Mouse (Mus musculus): Measurements from ENCODE around the gene Hibadh. TPM values are rescaled to one million over a fixed set of nuclear protein-coding genes. Genes with fewer than 3 reads are reported as not detected.
A peak's percentile ranks its signal among the peaks of the same experiment; 100 is the strongest.

The Hibadh gene
- polyA plus RNA-seq, 1 experiment from 2014 or later, result 82.7 TPM

- no peak overlapping the region for H3K9ac ChIP-seq (ENCODE audit: low read depth, low read length)
- H3K27ac ChIP-seq (ENCODE audit: low read depth, low read length), result no peak overlapping the region
- ATAC-seq, result no peak
- WGBS, result 20% methylated on average over 7 of the region's 7 CpGs
- no peaks in the 10 kb centered on the region for H3K36me3 ChIP-seq (ENCODE audit: control insufficient read depth, insufficient read depth, low read length)
- H3K9me3 ChIP-seq (ENCODE audit: control insufficient read depth, low read length), result no peaks in the 10 kb centered on the region
- peaks cover 3% of the 10 kb centered on the region; the same call in 1 of the 2 replicates for H3K4me1 ChIP-seq (ENCODE audit: control insufficient read depth, insufficient read depth, low read depth, low read length)
- no peaks in the 10 kb centered on the region for H3K27me3 ChIP-seq (replicated peaks; ENCODE audit: control insufficient read depth, insufficient read depth, low read length)
- no peak overlapping the region for H3K4me3 ChIP-seq (ENCODE audit: low read length)
- H3K4me2 ChIP-seq (ENCODE audit: low read length), result no peak overlapping the region
These were observed 2.0 kb upstream of the Hibadh start for GRCm38 (mm10) chr6:52642152-52642551.

DNA sequence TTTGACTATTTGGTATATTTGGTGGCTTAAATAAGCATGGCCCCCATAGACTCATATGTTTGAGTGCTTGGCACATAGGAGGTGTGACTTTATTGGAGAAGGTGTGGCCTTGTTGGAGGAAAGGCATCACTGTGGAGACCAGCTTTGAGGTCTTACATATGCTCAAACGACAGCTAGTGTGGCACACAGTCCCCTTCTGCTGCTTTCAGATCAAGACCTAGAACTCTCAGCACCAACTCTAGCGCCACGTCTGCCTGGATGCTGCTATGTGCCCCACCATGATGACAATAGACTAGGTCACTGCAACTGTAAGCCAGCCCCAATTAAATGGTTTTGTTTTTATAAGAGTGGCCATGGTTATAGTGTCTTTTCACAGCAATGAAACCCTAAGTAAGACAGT, 887 bp upstream of the Hibadh start:
- Histone ChIP-seq H3K9ac (ENCODE audit: low read depth, low read length) (no peak overlapping the region), H3K27me3 (replicated peaks; ENCODE audit: control insufficient read depth, insufficient read depth, low read length) (no peaks in the 10 kb centered on the region), H3K4me2 (ENCODE audit: low read length) (no peak overlapping the region), H3K4me1 (ENCODE audit: control insufficient read depth, insufficient read depth, low read depth, low read length) (peaks cover 3% of the 10 kb centered on the region; the same call in 1 of the 2 replicates), H3K36me3 (ENCODE audit: control insufficient read depth, insufficient read depth, low read length) (no peaks in the 10 kb centered on the region), H3K4me3 (ENCODE audit: low read length) (no peak overlapping the region), H3K27ac (ENCODE audit: low read depth, low read length) (no peak overlapping the region), H3K9me3 (ENCODE audit: control insufficient read depth, low read length) (no peaks in the 10 kb centered on the region)
- no peak for ATAC-seq
- 65% methylated on average over 3 of the region's 3 CpGs for WGBS

- no peaks in the 10 kb centered on the region for H3K27me3 ChIP-seq (replicated peaks; ENCODE audit: control insufficient read depth, insufficient read depth, low read length)
- peaks cover 3% of the 10 kb centered on the region; the same call in 1 of the 2 replicates for H3K4me1 ChIP-seq (ENCODE audit: control insufficient read depth, insufficient read depth, low read depth, low read length)
- 3% methylated on average over 28 of the region's 28 CpGs for WGBS
- H3K4me3 ChIP-seq (ENCODE audit: low read length), result peak overlapping the region; percentile 58
- H3K9ac ChIP-seq (ENCODE audit: low read depth, low read length), result peak overlapping the region; percentile 73
- H3K27ac ChIP-seq (ENCODE audit: low read depth, low read length), result peak overlapping the region; percentile 72
- H3K9me3 ChIP-seq (ENCODE audit: control insufficient read depth, low read length), result no peaks in the 10 kb centered on the region
- no peaks in the 10 kb centered on the region for H3K36me3 ChIP-seq (ENCODE audit: control insufficient read depth, insufficient read depth, low read length)
- ATAC-seq, result no peak
- H3K4me2 ChIP-seq (ENCODE audit: low read length), result peak overlapping the region; percentile 72
These were observed 504 bp downstream of the Hibadh start for GRCm38 (mm10) chr6:52639546-52640223.

DNA sequence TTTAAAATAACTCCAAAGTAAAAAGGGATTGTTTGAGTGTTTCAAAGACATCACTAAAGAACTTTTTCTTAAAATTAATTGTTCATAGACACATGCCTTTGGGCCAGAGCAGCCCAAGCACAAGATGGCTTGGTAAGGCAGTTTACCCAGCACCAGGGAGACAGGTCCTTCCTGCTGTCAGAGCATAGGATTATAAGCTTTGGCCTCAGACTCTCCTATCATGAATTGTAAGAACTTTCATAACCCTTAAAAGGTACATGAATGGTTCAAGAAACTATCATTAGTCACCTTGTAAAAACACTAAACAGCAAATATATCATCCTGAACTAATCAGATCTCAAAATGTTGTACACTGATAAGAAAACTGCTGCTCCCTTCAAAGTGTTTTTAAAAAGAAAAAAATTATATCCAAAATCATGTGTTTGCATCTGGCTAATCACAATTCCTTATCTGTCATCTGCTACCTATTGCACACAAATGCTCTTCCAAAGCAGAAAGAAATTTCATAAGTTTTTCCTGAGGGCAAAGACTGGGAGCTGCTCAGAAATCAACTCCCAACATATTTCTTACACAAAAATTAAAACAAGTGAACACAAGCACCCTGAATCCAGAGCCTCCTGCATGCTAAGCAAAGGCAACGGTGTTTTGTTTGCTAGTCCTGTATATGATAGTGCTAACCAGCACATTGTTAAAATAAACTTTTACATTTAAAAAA, 1.6 kb downstream of the Hibadh start:
- H3K4me1 ChIP-seq (ENCODE audit: control insufficient read depth, insufficient read depth, low read depth, low read length), result peaks cover 3% of the 10 kb centered on the region; the same call in 1 of the 2 replicates
- no peaks in the 10 kb centered on the region for H3K27me3 ChIP-seq (replicated peaks; ENCODE audit: control insufficient read depth, insufficient read depth, low read length)
- peak overlapping the region; percentile 72 for H3K4me2 ChIP-seq (ENCODE audit: low read length)
- 79% methylated on average over 1 of the region's 1 CpGs for WGBS
- H3K9ac ChIP-seq (ENCODE audit: low read depth, low read length), result no peak overlapping the region
- H3K9me3 ChIP-seq (ENCODE audit: control insufficient read depth, low read length), result no peaks in the 10 kb centered on the region
- H3K36me3 ChIP-seq (ENCODE audit: control insufficient read depth, insufficient read depth, low read length), result no peaks in the 10 kb centered on the region
- no peak overlapping the region for H3K27ac ChIP-seq (ENCODE audit: low read depth, low read length)
- no peak overlapping the region for H3K4me3 ChIP-seq (ENCODE audit: low read length)
- no peak for ATAC-seq

- Histone ChIP-seq H3K27me3 (replicated peaks; ENCODE audit: control insufficient read depth, insufficient read depth, low read length) (no peaks in the 10 kb centered on the region), H3K36me3 (ENCODE audit: control insufficient read depth, insufficient read depth, low read length) (no peaks in the 10 kb centered on the region), H3K4me2 (ENCODE audit: low read length) (no peak overlapping the region), H3K9me3 (ENCODE audit: control insufficient read depth, low read length) (no peaks in the 10 kb centered on the region), H3K27ac (ENCODE audit: low read depth, low read length) (no peak overlapping the region), H3K4me1 (ENCODE audit: control insufficient read depth, insufficient read depth, low read depth, low read length) (peaks cover 3% of the 10 kb centered on the region; the same call in 1 of the 2 replicates), H3K9ac (ENCODE audit: low read depth, low read length) (no peak overlapping the region), H3K4me3 (ENCODE audit: low read length) (no peak overlapping the region)
- no peak for ATAC-seq
- 89% methylated on average over 4 of the region's 4 CpGs for WGBS
These were observed 2.9 kb downstream of the Hibadh start for GRCm38 (mm10) chr6:52637337-52637736.

- H3K27me3 ChIP-seq (replicated peaks; ENCODE audit: control insufficient read depth, insufficient read depth, low read length), result no peaks in the 10 kb centered on the region
- no peaks in the 10 kb centered on the region for H3K36me3 ChIP-seq (ENCODE audit: control insufficient read depth, insufficient read depth, low read length)
- WGBS, result 90% methylated on average over 2 of the region's 2 CpGs
- no peak for ATAC-seq
- H3K4me1 ChIP-seq (ENCODE audit: control insufficient read depth, insufficient read depth, low read depth, low read length), result peaks cover 3% of the 10 kb centered on the region; the same call in 1 of the 2 replicates
- no peak overlapping the region for H3K9ac ChIP-seq (ENCODE audit: low read depth, low read length)
- H3K4me3 ChIP-seq (ENCODE audit: low read length), result no peak overlapping the region
- H3K27ac ChIP-seq (ENCODE audit: low read depth, low read length), result no peak overlapping the region
- H3K4me2 ChIP-seq (ENCODE audit: low read length), result no peak overlapping the region
- H3K9me3 ChIP-seq (ENCODE audit: control insufficient read depth, low read length), result no peaks in the 10 kb centered on the region
These were observed 4.8 kb downstream of the Hibadh start for GRCm38 (mm10) chr6:52635395-52635794.

- H3K27ac ChIP-seq (ENCODE audit: low read depth, low read length), result no peak overlapping the region
- H3K4me2 ChIP-seq (ENCODE audit: low read length), result no peak overlapping the region
- WGBS, result 92% methylated on average over 4 of the region's 4 CpGs
- H3K36me3 ChIP-seq (ENCODE audit: control insufficient read depth, insufficient read depth, low read length), result peaks cover 2% of the 10 kb centered on the region; the same call in 1 of the 2 replicates
- no peaks in the 10 kb centered on the region for H3K4me1 ChIP-seq (ENCODE audit: control insufficient read depth, insufficient read depth, low read depth, low read length)
- no peak for ATAC-seq
- no peaks in the 10 kb centered on the region for H3K27me3 ChIP-seq (replicated peaks; ENCODE audit: control insufficient read depth, insufficient read depth, low read length)
- no peak overlapping the region for H3K9ac ChIP-seq (ENCODE audit: low read depth, low read length)
- H3K9me3 ChIP-seq (ENCODE audit: control insufficient read depth, low read length), result no peaks in the 10 kb centered on the region
- H3K4me3 ChIP-seq (ENCODE audit: low read length), result no peak overlapping the region
These were observed 9.6 kb downstream of the Hibadh start for GRCm38 (mm10) chr6:52630625-52631024.

DNA sequence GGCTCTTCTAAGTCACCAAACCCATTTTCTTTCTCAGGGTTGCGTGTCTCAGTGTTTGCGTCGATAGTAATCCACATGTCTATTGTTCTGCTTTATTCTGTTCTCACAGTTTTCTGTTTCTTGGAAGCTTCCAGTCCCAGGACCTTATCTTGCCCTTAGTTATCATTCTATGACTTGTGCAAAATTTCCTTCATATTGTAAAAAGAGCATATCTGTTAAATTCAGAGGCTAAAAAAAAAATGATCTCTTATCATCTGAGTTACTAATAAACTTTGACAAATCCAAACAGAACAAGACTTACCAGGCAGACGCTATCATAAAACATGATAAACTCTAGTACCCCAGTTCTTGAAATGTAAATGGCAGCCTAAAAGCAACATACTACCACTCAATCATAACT, 11.0 kb downstream of the Hibadh start:
- ATAC-seq, result no peak
- Histone ChIP-seq H3K9me3 (ENCODE audit: control insufficient read depth, low read length) (no peaks in the 10 kb centered on the region), H3K4me1 (ENCODE audit: control insufficient read depth, insufficient read depth, low read depth, low read length) (no peaks in the 10 kb centered on the region), H3K9ac (ENCODE audit: low read depth, low read length) (no peak overlapping the region), H3K36me3 (ENCODE audit: control insufficient read depth, insufficient read depth, low read length) (peaks cover 2% of the 10 kb centered on the region; the same call in 1 of the 2 replicates), H3K27ac (ENCODE audit: low read depth, low read length) (no peak overlapping the region), H3K4me3 (ENCODE audit: low read length) (no peak overlapping the region), H3K4me2 (ENCODE audit: low read length) (no peak overlapping the region), H3K27me3 (replicated peaks; ENCODE audit: control insufficient read depth, insufficient read depth, low read length) (no peaks in the 10 kb centered on the region)
- over 99% methylated on average over 4 of the region's 4 CpGs for WGBS

DNA sequence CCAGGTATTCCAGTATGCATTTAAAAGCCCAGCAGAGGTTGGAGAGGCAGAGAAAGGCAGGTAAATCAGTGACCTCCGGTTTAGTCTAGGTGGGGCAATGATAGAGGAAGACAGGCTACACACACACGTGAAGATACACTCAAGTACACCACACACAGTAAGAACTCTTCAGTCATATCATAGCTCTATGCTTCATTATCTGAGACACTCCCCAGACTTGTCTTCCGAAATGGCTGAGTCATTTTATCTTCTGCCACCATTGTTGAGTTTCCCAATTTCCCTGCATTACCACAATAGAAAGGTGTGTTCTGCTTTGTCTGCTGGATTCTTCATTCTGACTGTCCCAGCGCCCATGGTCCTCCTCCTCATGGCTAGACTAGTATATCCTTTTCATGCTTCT, 13.5 kb downstream of the Hibadh start:
- H3K9ac ChIP-seq (ENCODE audit: low read depth, low read length), result no peak overlapping the region
- ATAC-seq, result no peak
- H3K36me3 ChIP-seq (ENCODE audit: control insufficient read depth, insufficient read depth, low read length), result peaks cover 2% of the 10 kb centered on the region; the same call in 1 of the 2 replicates
- no peaks in the 10 kb centered on the region for H3K27me3 ChIP-seq (replicated peaks; ENCODE audit: control insufficient read depth, insufficient read depth, low read length)
- no peak overlapping the region for H3K4me3 ChIP-seq (ENCODE audit: low read length)
- H3K9me3 ChIP-seq (ENCODE audit: control insufficient read depth, low read length), result no peaks in the 10 kb centered on the region
- 96% methylated on average over 4 of the region's 4 CpGs for WGBS
- H3K4me1 ChIP-seq (ENCODE audit: control insufficient read depth, insufficient read depth, low read depth, low read length), result no peaks in the 10 kb centered on the region
- no peak overlapping the region for H3K4me2 ChIP-seq (ENCODE audit: low read length)
- H3K27ac ChIP-seq (ENCODE audit: low read depth, low read length), result no peak overlapping the region

Measured in hindbrain, embryonic 16.5 days (tissue).